Mouse (Mus musculus) MEL (cell line): Measurements from ENCODE around the gene Zfp712.

Experiments used
- CTCF ChIP-seq, 3 experiments: IDR thresholded peaks in 2 of 3; conservative IDR thresholded peaks in 1 of 3; 2 replicates each; pipeline ENCODE4 v1.5.1; 2011 to 2012; ENCODE audit warnings: low read length in 3 of 3, low read depth in 2 of 3, mild to moderate bottlenecking in 2 of 3, improper control_type of control experiment in 1 of 3, inconsistent platforms in 1 of 3, mixed read lengths in 1 of 3, moderate library complexity in 1 of 3; ENCODE audit not compliant: control insufficient read depth in 1 of 3, insufficient read depth in 1 of 3, poor library complexity in 1 of 3, severe bottlenecking in 1 of 3
- E2F4 ChIP-seq: IDR thresholded peaks from 2 replicates; pipeline ENCODE4 v1.6.1; 2011; ENCODE audit warnings: low read depth, low read length, improper control_type of control experiment, borderline replicate concordance
- MYC ChIP-seq: IDR thresholded peaks from 2 replicates; pipeline ENCODE4 v1.6.1; 2011; ENCODE audit warnings: low read depth, mild to moderate bottlenecking, low read length, improper control_type of control experiment, moderate library complexity
- POLR2A ChIP-seq, 2 experiments: IDR thresholded peaks; 2 replicates each; pipeline ENCODE4 v1.6.1; 2011 to 2012; ENCODE audit warnings: low read length in 2 of 2, mild to moderate bottlenecking in 2 of 2, control low read depth in 1 of 2, improper control_type of control experiment in 1 of 2, low read depth in 1 of 2, moderate library complexity in 1 of 2; ENCODE audit not compliant: control insufficient read depth in 1 of 2, insufficient read depth in 1 of 2, poor library complexity in 1 of 2
- POLR2AphosphoS5 ChIP-seq: IDR thresholded peaks from 2 replicates; pipeline ENCODE4 v1.6.1; 2012; ENCODE audit warnings: low read depth, borderline replicate concordance, mild to moderate bottlenecking, inconsistent platforms, low read length, moderate library complexity, mixed read lengths
- USF1 ChIP-seq: IDR thresholded peaks from 2 replicates; pipeline ENCODE4 v1.6.1; 2014; ENCODE audit warnings: low read depth, mild to moderate bottlenecking, inconsistent platforms, low read length, improper control_type of control experiment, moderate library complexity

DNA sequence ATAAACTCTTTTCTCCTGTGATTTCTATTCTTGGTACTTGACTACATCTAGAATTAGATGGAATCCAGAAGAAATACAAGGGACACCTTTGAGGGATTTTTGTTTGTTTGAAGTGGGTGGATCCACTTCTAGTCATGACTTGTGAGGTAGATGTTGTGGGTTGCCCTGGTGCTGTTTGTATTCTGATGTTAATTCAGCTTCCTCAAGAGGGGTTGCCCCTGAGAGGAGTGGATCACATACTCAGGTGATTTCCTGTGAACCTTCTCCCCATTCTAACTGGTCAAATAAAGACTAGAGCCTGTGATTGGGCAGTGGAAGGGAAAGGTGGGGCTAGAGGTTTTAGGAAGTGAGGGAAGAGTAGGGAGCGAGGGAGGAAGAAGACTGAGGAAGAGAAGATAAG lies 21.0 kb upstream of the Zfp712 start:
- TF ChIP-seq E2F4, result no peak
- TF ChIP-seq CTCF (IDR thresholded peaks at IDR 0.05 in 2 of 3, conservative IDR thresholded peaks at IDR 0.05 in 1 of 3; ENCODE audit: control insufficient read depth in 1 of 3, insufficient read depth in 1 of 3, low read depth in 2 of 3, low read length in 3 of 3, poor library complexity in 1 of 3, severe bottlenecking in 1 of 3), result no peak
- no peak for TF ChIP-seq POLR2A (IDR thresholded peaks at IDR 0.05; ENCODE audit: control insufficient read depth in 1 of 2, insufficient read depth in 1 of 2, low read depth in 1 of 2, low read length in 2 of 2, poor library complexity in 1 of 2)
- TF ChIP-seq USF1, result no peak
- no peak for TF ChIP-seq MYC
- no peak for TF ChIP-seq POLR2AphosphoS5
